Mouse (Mus musculus) splenic B cell, adult 2 months (primary cell): ENCODE measurements around the gene Ptpn1.

Experiments
- DNase-seq: peaks from one replicate; pipeline ENCODE4 v3.0.0-alpha.2; 2011; ENCODE audit warnings: low read depth, low spot score
- H3K27me3 ChIP-seq: 2 replicates; pipeline ENCODE4 v1.6.1; 2012; ENCODE audit warnings: mild to moderate bottlenecking, low read length, moderate library complexity, mixed read lengths; ENCODE audit not compliant: control insufficient read depth, poor library complexity, insufficient read depth, severe bottlenecking
- H3K36me3 ChIP-seq: 2 replicates; pipeline ENCODE4 v1.6.1; 2012; ENCODE audit warnings: mild to moderate bottlenecking, low read length, moderate library complexity, mixed read lengths; ENCODE audit not compliant: control insufficient read depth, poor library complexity, insufficient read depth, severe bottlenecking

The Ptpn1 gene

DNA sequence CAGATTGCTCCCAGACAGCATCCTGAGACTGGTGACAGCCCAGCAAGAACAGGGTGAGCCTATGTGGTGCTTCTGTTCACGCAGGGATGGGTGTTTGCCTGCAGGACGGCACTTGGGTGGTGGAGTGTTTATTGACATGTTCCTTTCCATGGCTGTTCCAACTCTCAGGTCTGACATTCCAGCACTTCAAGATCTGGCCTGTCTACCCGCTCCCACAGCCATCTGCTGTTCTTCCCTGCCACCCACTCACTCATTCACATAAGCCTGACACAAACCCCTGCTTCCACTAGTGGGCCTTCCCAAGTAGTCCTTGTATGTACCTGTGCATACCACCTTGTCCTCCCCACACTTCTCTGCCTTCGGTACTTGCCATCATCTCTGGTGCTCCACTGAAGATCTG is 31.3 kb downstream of the Ptpn1 start:
- no peak for DNase-seq
- no peaks in the 10 kb centered on the region for H3K27me3 ChIP-seq
- H3K36me3 ChIP-seq: peaks cover 3% of the 10 kb centered on the region

DNA sequence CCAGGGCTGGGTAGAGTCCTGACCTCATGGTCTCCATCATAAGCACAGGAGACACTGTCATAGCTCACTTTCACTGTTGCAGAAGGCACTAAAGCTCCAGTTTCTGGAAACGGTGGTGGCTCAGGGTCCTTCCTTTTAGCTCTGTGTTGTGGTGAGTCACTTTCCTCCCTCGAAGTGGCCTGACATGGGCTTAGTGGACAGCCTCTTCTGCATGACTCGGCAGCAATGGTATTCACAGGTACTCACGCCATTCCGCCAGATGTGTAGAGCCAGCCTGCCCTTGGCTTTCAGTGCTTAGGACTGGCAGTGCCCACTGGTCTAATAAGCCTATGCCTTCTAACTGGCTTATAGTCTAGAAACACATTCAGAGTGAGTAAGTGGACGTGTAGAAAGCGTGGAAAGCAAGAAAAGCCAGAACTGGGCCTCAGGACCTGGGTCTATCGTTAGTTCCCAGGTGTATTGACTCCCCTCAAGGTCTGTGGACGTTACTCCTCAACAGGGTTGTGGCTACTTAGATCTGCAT is 32.0 kb downstream of the Ptpn1 start:
- Histone ChIP-seq H3K27me3 (no peaks in the 10 kb centered on the region), H3K36me3 (peaks cover 3% of the 10 kb centered on the region)
- DNase-seq: no peak

DNA sequence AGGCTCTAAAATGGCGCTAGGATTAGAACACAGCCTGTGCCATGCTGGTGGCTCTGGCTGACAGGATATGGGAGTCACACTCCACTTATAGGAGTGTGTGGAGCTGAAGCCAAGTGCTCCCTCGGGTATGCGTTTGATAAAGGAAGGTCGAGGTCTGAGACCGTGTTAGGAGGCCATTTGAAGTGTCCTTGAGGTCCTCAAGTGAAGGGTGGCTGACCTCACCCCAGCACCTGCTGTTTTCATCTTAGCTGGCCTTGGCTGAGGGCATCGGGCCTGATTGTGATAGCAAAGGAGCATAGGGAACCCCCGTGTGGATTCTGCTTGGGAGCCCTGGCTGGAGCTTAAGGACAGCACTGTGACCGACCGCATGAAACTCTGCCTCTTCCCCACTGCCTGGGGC is 32.5 kb downstream of the Ptpn1 start:
- Histone ChIP-seq H3K27me3 (no peaks in the 10 kb centered on the region), H3K36me3 (peaks cover 3% of the 10 kb centered on the region)
- DNase-seq: no peak

DNA sequence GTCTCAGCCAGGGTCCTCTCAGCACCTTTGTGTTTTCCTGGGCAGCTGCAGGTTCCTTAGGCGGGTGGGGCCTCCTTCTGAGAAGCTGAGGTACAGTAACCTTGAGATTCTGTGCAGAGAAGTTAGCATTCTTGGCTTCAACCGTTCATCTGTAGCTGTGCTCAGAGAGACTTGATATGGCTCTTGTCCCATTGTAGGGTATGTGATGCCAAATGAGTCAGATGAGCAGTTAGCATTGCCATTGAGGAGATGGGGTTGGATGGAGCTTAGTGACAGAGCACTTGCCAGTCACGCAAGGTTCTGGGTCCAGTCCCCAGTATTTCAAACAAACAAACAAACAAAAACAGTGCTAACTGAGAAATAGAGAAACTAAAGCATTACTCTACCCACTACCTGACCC is 34.1 kb downstream of the Ptpn1 start:
- peaks cover 11% of the 10 kb centered on the region for H3K36me3 ChIP-seq
- no peaks in the 10 kb centered on the region for H3K27me3 ChIP-seq
- DNase-seq: no peak

DNA sequence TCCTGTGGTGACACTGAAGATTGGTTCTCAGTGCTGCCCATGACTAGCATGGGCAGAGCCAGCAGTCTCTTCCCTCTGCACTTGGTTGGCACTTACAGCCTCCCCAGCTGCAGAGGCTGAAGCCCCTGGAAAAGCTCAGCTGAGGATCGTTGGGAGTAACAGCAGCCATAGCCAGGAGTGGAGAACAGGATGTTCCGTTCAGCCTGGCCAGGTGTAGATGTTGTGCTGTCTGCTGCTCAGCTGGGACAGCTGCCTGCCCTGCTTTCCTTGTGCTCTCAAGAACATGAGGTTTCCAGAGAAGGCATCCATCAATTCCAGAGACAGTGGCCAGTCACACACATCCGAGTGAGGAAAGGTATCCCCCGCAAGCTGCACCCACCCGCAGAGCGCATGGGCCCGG is 36.6 kb downstream of the Ptpn1 start:
- Histone ChIP-seq H3K36me3 (peaks cover 14% of the 10 kb centered on the region), H3K27me3 (no peaks in the 10 kb centered on the region)
- no peak for DNase-seq

DNA sequence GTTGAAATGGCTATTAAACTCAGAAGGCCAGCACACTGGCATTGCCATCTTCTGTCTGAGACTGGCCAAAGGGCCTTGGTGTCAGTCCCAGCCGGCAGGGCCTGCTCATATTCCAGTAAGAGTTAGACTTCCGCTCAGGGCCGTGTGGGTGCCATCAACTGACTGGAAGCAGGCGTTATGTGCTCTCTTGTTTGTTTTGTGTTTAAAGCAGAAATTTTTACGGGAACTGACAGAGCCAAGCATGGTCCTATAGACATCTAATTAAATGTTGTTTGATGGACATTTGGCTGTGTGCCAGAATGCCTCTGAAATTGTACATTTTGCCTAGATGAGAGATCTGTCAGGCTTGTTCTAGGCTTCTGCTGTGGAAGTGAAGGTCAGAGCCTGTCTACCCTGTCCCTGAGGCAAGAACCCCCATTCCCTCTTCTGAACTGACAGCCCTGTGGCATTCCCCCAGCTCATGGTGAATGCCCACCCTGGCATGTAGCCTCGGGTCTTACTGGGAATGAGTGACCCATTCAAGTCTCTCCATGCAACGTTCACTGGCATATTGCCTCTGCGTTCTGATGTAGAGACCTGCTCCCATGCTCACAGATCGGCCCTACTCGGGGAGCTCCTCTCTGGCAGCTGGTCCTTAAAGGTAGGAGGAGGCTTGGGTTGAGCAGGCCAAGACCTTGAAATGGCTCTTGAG is 38.1 kb downstream of the Ptpn1 start:
- DNase-seq: no peak
- no peaks in the 10 kb centered on the region for H3K27me3 ChIP-seq
- H3K36me3 ChIP-seq: peaks cover 19% of the 10 kb centered on the region

DNA sequence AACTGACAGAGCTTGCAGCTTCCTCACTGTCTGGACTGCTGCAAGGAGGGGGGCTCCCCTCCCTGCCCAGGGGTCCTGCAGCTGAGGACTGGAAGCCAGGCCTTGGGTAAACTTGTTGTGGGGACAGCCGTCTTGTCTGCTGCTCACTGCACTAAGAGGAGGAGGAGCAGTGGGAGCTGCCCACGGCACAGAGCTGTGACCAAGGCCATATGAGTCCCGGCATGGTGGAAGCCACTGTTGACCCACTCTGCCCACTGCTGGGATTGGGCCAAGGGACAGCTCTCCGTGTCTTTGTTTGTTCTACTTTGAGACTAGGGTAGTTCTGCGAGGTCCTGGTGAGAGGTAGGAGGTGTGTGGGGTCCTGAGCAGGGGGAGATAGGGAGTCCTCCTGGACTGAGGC is 40.3 kb downstream of the Ptpn1 start:
- DNase-seq: no peak
- Histone ChIP-seq H3K27me3 (no peaks in the 10 kb centered on the region), H3K36me3 (peaks cover 25% of the 10 kb centered on the region)

DNA sequence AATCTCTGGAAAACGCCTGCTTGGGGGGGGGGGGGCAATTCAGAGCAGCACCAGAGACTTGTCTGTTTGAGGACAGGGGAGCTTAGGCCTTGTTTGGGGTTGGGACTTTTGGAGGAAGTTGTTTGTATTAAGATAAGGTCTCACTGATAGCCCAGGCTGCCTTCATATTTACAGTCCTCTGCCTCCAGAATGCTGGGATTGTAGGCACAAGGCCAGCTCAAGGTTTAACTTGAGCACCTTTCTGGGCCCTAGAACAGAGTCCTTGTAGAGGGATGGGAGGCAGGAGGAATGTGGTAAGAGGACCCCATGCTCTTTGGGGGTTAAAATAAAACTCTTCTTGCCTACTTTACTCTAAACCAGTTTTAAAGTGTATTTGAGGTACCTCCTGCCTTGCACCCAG is 41.0 kb downstream of the Ptpn1 start:
- Histone ChIP-seq H3K27me3 (no peaks in the 10 kb centered on the region), H3K36me3 (peaks cover 27% of the 10 kb centered on the region)
- DNase-seq: no peak

DNA sequence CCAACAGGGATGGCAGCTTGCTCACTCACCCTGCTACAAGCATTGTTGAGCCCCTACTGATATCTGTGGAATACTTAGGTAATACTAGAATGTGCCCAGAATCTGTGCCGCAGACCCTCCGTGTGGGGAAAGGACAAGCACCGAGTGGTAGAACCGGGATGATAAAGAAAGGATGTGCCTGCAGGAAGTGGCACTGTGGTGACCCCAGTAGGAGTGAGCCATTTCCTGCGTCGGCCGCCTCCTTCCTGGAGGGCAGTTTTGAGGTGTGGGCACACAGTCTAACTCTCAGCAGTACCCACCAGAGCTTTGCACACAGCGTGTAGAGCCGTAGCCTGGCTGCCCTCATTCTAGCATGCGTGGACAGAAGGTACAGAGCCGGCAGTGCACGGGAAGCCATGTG is 43.9 kb downstream of the Ptpn1 start:
- Histone ChIP-seq H3K36me3 (peaks cover 22% of the 10 kb centered on the region), H3K27me3 (no peaks in the 10 kb centered on the region)
- no peak for DNase-seq

DNA sequence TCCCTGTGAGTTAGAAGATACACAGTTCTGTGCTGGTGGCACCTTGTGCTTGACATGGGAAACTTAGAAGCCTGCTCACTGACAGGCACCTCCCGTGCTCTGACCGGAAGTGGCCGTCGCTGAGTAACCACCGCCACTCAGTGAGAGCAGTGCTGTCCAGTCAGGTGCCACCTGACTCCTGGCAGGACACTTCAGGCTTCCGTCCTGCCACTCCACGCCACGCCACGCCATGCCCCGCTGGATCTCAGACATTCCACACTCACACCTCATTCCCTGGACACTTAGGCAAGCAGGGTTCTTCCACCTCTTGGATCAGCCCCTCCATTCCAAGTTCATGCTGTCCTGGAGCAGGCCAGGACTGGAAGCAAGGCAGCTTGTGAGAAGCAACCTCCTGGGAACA is 46.4 kb downstream of the Ptpn1 start:
- Histone ChIP-seq H3K27me3 (no peaks in the 10 kb centered on the region), H3K36me3 (peaks cover 18% of the 10 kb centered on the region)
- DNase-seq: no peak

DNA sequence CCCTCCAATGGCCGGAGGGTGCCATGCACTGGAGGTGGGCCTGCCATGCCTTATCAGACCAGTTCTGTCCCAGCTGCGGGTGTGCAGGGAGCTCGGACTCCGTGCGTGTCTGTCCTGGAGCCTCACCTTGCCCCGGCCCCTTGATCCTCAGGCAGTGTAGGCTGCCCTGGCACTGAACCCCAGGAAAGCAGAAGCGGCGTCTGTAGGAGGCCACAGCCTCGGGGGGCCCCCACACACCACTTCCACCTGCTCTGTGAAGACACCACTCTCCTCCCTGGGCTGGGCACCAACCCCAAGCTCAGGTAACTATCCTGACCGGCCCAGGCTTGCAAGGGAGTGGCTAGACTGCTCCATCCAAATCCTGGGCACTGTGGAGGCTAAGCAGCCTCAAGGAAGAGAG is 48.5 kb downstream of the Ptpn1 start:
- Histone ChIP-seq H3K27me3 (no peaks in the 10 kb centered on the region), H3K36me3 (peaks cover 13% of the 10 kb centered on the region)
- DNase-seq: no peak

DNA sequence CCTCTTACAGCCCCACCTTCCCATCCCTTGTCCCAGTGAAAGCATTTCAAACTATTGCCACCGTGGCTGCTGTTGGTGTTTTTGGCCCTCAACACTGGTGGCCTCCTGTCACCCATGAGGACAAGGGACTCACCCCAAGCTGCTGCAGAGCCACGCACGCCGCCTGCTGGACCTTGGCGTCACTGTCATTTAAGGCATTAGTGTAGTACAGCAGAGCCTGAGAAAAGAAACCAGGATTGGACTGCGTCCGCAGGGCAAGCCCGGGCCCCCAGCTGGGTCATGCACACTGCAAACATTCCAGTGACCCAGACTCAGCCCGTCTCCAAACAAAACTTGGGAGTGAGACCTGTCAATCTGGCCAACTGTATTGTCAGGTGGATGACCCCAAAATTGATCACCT is 50.8 kb downstream of the Ptpn1 start:
- peak; percentile 32 for DNase-seq
- peaks cover 5% of the 10 kb centered on the region for H3K36me3 ChIP-seq
- no peaks in the 10 kb centered on the region for H3K27me3 ChIP-seq

DNA sequence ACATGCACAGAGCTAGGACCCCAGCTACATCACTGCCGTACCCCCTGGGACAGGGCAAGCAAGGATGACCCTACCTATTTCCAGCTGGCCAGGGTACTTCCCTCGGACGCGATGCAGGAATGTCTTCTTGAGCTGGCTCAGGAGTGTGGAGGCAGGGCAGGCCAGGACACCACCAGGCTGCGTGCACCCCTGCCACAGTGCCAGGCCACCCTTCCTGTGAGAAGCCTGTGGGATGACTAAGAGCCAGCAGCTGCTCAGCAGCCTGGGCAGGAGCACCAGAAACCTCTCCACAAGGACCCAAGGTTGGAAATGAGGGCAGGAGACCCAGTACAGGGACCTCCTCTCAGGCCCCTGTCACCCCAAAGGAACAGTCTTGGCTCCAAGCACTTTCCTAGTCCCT is 52.5 kb downstream of the Ptpn1 start:
- no peak for DNase-seq
- Histone ChIP-seq H3K27me3 (no peaks in the 10 kb centered on the region), H3K36me3 (no peaks in the 10 kb centered on the region)

DNA sequence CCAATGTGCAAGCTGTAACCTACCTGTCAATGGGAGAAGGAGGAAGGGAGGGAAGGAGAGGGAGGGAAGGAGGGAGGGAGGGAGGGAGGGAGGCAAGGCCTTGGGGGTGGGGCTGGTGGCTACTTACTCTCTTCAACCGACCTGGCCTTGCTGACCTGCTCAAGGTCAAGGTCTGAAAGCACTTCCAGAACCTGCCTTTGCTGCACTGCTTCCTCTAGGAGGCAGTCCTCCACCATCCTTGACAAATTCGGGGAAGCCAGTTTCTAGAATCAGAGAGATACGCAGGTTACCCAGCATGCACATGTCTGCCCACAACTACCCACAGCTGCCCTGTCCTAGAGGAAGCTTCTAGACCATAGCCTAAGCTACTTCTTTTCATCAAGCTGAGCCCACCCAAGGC is 53.1 kb downstream of the Ptpn1 start:
- Histone ChIP-seq H3K27me3 (no peaks in the 10 kb centered on the region), H3K36me3 (no peaks in the 10 kb centered on the region)
- no peak for DNase-seq

DNA sequence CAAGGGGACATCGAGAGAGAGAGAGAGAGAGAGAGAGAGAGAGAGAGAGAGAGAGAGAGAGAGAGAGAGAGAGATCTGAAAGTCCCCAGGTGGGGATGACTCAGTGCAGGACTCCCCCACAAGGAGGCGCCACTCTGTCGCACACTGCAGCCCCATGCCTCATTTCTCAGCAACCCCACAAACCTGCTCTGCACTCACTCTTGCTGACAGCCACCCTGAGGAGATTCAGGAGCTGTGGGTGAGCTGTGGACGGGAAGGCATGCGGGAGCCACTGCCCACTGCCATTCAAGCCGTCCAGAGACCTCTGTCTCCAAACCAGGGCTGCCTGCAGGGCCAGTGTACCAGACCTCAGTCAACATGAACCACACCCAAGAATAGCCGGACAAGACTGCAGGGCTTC is 54.9 kb downstream of the Ptpn1 start:
- peak; percentile 69 for DNase-seq
- no peaks in the 10 kb centered on the region for H3K36me3 ChIP-seq
- H3K27me3 ChIP-seq: no peaks in the 10 kb centered on the region

DNA sequence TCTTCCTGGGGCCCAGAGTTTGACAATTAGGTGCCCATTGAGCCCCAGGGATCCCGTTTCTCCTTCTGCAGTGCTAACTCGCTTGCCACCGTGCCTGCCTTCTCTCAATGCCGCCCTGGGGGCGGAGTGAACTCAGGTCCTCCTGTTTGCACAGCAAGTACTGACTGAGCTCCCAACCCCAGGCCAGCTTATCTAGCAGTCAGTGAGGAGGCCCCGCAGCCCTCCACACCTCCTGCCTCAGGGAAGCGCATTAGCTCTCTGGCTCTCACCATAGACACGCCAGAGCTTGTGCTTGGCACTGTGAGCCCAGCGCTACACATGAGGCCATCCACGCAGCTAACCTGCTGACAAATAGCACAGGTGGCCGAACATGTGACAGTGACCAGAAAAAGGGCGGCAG is 55.8 kb downstream of the Ptpn1 start:
- no peak for DNase-seq
- no peaks in the 10 kb centered on the region for H3K27me3 ChIP-seq
- H3K36me3 ChIP-seq: no peaks in the 10 kb centered on the region
